Mouse (Mus musculus): ENCODE measurements around the gene BC028528. TPM values are rescaled to one million over a fixed set of nuclear protein-coding genes. Genes with fewer than 3 reads are reported as not detected.
"Not testable (repeated sequence)": the region's sequence is repeated elsewhere in the genome, so short reads cannot be mapped to it uniquely, and the experiment has no call there.

Gene BC028528
- polyA plus RNA-seq, 1 experiment from 2014 or later: 7.6 TPM

GRCm38 (mm10) chr3:95902373-95902625 is 10.5 kb upstream of the BC028528 start:
- no peak overlapping the region; the same call in 1 of the 2 replicates for H3K9ac ChIP-seq (replicated peaks)
- ATAC-seq (no peak), DNase-seq (no peak)
- H3K4me1 ChIP-seq (ENCODE audit: insufficient read depth): peaks cover 27% of the 10 kb centered on the region
- H3K27me3 ChIP-seq (ENCODE audit: insufficient read depth, low read length): peaks cover 31% of the 10 kb centered on the region
- peak overlapping the region; percentile 45; the same call in 1 of the 2 replicates for H3K27ac ChIP-seq (ENCODE audit: low read depth)
- H3K4me3 ChIP-seq (ENCODE audit: low read depth, low read length): no peak overlapping the region
- no peak for TF ChIP-seq CTCF (IDR thresholded peaks at IDR 0.05; ENCODE audit: low read depth)
- TF ChIP-seq EP300 (IDR thresholded peaks at IDR 0.05; ENCODE audit: low read depth): no peak
- no peak overlapping the region for H3K4me2 ChIP-seq (ENCODE audit: low read depth, low read length)
- H3K9me3 ChIP-seq (ENCODE audit: low read length): no peaks in the 10 kb centered on the region
- 0 out of 2 replicates have a peak, but pooled peaks cover 4% of the 10 kb centered on the region for H3K36me3 ChIP-seq (replicated peaks; ENCODE audit: insufficient read depth, low read length)

GRCm38 (mm10) chr3:95901616-95902372 is 10.0 kb upstream of the BC028528 start:
- Histone ChIP-seq H3K4me3 (ENCODE audit: low read depth, low read length) (no peak overlapping the region), H3K36me3 (replicated peaks; ENCODE audit: insufficient read depth, low read length) (0 out of 2 replicates have a peak, but pooled peaks cover 4% of the 10 kb centered on the region), H3K4me2 (ENCODE audit: low read depth, low read length) (no peak overlapping the region), H3K27ac (ENCODE audit: low read depth) (peak overlapping the region; percentile 45), H3K27me3 (ENCODE audit: insufficient read depth, low read length) (peaks cover 30% of the 10 kb centered on the region), H3K4me1 (ENCODE audit: insufficient read depth) (peaks cover 27% of the 10 kb centered on the region), H3K9me3 (ENCODE audit: low read length) (no peaks in the 10 kb centered on the region), H3K9ac (replicated peaks) (no peak overlapping the region; the same call in 1 of the 2 replicates)
- 65% methylated on average over 9 of the region's 9 CpGs for WGBS (ENCODE audit: insufficient replicate concordance)
- DNase-seq: no peak
- ATAC-seq: no peak
- no peak for TF ChIP-seq CTCF (IDR thresholded peaks at IDR 0.05; ENCODE audit: low read depth)

- no peak for DNase-seq
- Histone ChIP-seq H3K36me3 (replicated peaks; ENCODE audit: insufficient read depth, low read length) (0 out of 2 replicates have a peak, but pooled peaks cover 4% of the 10 kb centered on the region), H3K27ac (ENCODE audit: low read depth) (no peak overlapping the region), H3K4me3 (ENCODE audit: low read depth, low read length) (no peak overlapping the region), H3K4me2 (ENCODE audit: low read depth, low read length) (no peak overlapping the region), H3K27me3 (ENCODE audit: insufficient read depth, low read length) (peaks cover 19% of the 10 kb centered on the region), H3K4me1 (ENCODE audit: insufficient read depth) (peaks cover 21% of the 10 kb centered on the region), H3K9ac (replicated peaks) (no peak overlapping the region), H3K9me3 (ENCODE audit: low read length) (no peaks in the 10 kb centered on the region)
- TF ChIP-seq EP300 (IDR thresholded peaks at IDR 0.05; ENCODE audit: low read depth): no peak
- TF ChIP-seq CTCF (IDR thresholded peaks at IDR 0.05; ENCODE audit: low read depth): no peak
- no peak for ATAC-seq
- WGBS (ENCODE audit: insufficient replicate concordance): 59% methylated on average over 13 of the region's 13 CpGs
Observed at GRCm38 (mm10) chr3:95899800-95900524, 8.2 kb upstream of the BC028528 start.

- not testable (repeated sequence) for H3K9ac ChIP-seq (replicated peaks); H3K4me2 ChIP-seq (ENCODE audit: low read depth, low read length); ATAC-seq; H3K4me3 ChIP-seq (ENCODE audit: low read depth, low read length); DNase-seq; H3K36me3 ChIP-seq (replicated peaks; ENCODE audit: insufficient read depth, low read length); H3K9me3 ChIP-seq (ENCODE audit: low read length); H3K27ac ChIP-seq (ENCODE audit: low read depth); H3K27me3 ChIP-seq (ENCODE audit: insufficient read depth, low read length)
- WGBS (ENCODE audit: insufficient replicate concordance): 86% methylated on average over 7 of the region's 7 CpGs
- peaks cover 29% of the 10 kb centered on the region for H3K4me1 ChIP-seq (ENCODE audit: insufficient read depth)
Observed at GRCm38 (mm10) chr3:95895501-95895900, 3.7 kb upstream of the BC028528 start.

GRCm38 (mm10) chr3:95894317-95895160 is 2.7 kb upstream of the BC028528 start:
- Histone ChIP-seq H3K9ac (replicated peaks) (peak overlapping the region; percentile 85), H3K4me2 (ENCODE audit: low read depth, low read length) (peak overlapping the region; percentile 94), H3K4me1 (ENCODE audit: insufficient read depth) (peaks cover 32% of the 10 kb centered on the region), H3K36me3 (replicated peaks; ENCODE audit: insufficient read depth, low read length) (0 out of 2 replicates have a peak, but pooled peaks cover 4% of the 10 kb centered on the region), H3K27me3 (ENCODE audit: insufficient read depth, low read length) (no peaks in the 10 kb centered on the region), H3K27ac (ENCODE audit: low read depth) (peak overlapping the region; percentile 77), H3K9me3 (ENCODE audit: low read length) (no peaks in the 10 kb centered on the region), H3K4me3 (ENCODE audit: low read depth, low read length) (peak overlapping the region; percentile 75)
- WGBS (ENCODE audit: insufficient replicate concordance): 8% methylated on average over 16 of the region's 16 CpGs
- DNase-seq (peak; percentile 47), ATAC-seq (no peak)
- TF ChIP-seq CTCF (IDR thresholded peaks at IDR 0.05; ENCODE audit: low read depth): no peak
- no peak for TF ChIP-seq EP300 (IDR thresholded peaks at IDR 0.05; ENCODE audit: low read depth)

Measured in liver, postnatal 0 days (tissue).